Mouse (Mus musculus): ENCODE results near the gene Pold1.

DNA sequence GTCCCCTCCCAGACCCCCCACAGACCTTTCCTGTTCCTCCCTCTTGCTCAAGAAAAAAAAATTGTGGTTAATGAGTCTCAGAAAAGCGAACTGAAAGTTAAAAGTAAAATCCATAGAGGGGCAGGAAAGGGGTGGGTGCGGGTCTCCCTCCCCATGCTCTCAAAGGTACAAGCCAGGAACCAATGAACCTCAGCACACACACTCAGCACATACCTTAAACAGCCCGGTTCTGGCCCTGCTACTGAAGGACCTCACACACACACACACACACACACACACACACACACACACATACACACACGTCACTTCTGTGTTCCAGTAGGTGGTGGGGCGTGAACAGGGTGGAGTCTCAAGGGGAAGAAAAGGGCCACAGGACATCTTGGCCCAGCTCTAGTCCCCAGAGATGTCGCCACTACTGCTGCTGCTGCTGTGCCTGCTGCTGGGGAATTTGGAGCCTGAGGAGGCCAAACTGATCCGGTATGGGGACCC lies 23.6 kb upstream of the Pold1 start, which contains the start of gene Napsa:
- TF ChIP-seq ZC3H11A (IDR thresholded peaks at IDR 0.05; ENCODE audit: borderline replicate concordance, low read depth, low read length) (no peak), HCFC1 (IDR thresholded peaks at IDR 0.05; ENCODE audit: borderline replicate concordance, insufficient read depth, low read length) (no peak)
